Mouse (Mus musculus) lung, postnatal 4 days (tissue): ENCODE measurements around the gene Tor4a.

Experiments
- DNase-seq, 2 experiments: peaks; one replicate each; pipeline ENCODE4 v3.0.0; 2021

Tor4a gene

DNA sequence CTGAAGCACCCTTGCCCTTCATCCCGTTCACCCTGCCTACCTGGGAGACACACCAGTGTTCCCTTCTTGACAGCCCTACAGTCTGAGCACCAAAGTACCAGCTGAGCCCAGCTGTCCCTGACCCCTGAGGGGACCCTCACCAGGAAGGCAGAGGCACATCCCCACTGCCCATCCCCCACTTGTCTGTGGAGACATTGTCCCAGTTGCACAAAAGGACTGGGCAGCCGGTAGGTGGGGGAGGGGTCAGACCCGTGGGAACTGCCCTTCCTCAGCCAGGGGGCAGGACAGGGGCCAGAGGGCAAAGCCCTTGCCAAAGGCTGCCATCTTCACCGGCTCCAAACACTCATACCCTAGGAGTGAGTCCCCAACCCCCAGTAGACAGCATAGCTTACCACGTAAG, 26.9 kb downstream of the Tor4a start:
- DNase-seq = peak in 1 of 2 experiments; percentile 38

DNA sequence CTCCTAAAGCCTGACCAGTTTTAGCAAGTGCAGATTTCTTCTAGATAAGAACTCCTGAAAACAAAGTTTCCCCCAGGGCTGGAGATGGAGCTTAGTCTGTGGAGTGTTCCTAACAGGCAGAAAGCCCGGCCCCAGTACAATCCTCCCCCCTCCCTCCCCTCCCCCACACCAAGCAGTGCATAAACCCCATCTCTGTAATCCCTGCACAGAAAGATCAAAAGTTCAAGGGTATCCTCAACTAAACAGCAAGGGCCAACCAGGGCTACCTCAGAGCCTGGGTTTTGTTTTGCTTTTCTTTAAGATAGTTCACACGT, 28.1 kb downstream of the Tor4a start:
- no peak for DNase-seq

DNA sequence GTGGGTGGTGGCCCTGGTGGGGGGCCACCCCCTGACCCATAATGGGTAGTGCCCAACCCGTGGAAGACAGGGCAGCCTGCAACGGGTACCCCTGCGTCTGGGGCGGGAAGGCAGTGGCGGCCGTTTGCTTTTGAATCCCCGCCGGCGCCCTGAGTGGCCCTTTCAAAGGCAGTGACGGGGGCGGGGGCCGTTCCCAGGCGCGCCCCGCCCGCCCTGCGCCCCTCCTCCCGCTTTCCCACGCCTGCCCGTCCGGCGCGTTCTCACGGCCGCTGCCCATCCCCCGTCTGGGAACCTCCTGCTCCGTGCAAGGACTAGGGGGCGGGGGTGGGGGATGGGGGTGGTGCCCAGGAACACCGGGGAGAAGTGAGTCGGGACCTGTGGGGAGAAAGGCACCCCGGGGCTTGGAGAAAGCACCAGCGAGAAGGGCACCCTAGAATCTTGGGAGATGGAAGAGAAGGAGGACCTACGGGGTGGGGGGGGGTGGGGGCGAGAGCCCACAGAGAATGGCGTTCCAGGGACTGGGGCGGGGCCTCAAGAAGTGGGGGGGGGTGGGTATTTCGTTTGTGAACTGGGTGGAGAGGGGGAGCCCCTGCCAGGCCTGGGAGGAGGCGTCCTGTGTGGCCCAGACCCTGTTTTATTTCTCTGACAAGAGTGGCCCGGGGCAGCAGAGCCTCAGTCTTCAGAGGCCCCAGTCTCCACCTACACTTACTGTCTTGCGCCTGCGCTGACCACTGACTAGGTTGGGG, 28.6 kb downstream of the Tor4a start:
- DNase-seq = peak; percentile 84 to 89

DNA sequence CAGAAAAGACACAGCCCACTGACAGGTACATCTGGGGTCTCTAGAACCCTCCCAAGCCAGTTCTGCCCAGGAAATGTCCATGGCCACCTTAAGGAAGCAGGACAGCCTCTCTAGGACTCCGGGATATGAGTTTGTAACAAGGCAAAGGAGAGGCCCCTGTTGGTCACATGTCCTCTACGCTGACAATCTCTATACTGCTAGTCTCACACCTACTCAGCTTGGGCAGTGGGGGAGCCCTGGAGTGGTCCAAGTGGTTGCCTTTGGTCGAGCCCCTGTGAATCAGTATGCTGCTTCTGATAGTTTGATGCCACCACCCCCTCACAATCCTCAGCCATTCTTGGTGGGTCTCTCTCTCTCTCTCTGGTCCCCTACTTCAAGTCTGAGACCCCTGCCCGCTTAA, 29.2 kb downstream of the Tor4a start:
- no peak for DNase-seq

DNA sequence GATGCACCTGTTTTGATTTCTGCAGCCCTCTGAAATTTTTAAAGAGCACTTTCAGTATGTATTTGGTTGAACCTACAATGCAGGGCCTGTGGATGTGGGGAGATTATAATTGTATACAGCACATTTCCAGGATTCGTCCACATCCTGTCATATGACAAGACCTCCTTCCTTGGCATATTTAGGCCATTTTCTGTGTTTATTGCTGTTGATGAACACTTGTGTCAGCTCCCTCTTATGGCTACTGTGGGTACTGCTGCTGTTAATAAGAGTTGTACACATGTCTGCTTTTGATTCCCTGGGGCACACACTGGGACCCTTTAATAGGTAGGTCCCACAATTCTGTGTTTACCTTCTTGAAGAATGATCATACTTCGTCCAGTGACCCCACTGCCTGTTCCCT, 39.0 kb downstream of the Tor4a start:
- peak in 1 of 2 experiments; percentile 73 for DNase-seq

DNA sequence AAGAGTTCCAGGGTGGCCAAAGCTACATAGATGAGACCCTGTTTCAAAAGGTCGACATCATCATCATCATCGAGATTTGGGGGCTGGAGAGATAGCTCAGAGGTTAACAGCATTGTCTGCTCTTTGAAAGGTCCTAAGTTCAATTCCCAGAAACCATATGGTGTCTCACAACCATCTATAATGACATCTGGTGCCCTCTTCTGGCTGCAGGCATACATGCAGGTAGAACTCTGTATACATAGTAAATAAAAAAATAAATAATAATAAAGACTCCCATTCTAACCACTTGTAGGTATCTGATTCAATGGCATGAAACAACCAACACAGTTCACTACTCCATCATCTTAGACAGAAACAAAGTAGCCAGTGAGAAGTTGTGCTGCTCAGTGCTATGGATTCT, 39.7 kb downstream of the Tor4a start:
- DNase-seq = no peak

DNA sequence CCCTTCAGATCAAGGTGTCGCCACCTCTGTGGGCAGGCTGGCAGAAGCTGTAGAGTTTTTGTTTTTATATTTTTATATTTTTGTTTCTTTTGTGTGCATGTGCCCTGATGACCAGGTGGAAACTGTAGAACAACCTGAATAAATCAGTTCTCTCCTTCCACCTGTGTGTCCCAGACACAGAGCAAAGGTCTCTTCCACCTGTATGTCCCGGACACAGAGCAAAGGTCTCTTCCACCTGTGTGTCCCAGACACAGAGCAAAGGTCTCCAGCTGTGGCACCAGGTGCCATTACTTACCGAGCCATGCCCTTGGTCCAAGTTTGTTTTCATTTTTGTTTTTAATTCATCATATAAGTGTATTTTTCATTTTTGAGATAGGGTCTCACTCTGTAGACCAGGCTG, 40.5 kb downstream of the Tor4a start:
- DNase-seq = no peak

DNA sequence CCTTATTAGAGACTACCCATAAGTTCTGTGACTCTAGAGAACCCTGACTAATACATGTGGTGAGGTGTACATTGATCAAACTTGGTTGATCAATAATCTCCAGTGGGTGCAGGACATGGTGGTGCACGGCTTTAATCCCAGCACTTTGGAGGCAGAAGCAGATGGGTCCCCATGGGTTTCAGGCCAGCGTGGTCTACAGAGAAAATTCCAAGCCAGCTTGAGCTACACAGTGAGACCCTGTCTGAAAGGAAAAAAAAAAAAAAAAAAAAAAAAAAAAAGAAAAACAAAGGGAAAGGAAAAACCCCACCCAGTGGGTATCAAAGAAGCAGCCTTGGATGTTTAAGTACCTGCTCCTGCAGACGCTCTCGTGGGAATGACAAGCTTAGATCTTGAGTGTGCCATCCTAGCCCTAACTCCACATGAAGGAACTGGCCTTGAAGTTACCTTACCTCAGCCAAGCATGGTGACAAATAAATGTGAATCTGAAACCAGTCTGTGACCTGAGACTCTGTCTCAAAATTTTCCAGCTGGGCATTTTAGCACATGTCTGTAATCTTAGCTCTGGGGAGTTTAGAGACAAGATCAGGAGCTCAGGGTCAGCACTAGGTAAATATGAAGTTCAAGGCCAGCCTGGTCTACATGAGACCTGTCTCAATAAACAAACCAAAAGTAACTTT, 45.3 kb downstream of the Tor4a start:
- no peak for DNase-seq

DNA sequence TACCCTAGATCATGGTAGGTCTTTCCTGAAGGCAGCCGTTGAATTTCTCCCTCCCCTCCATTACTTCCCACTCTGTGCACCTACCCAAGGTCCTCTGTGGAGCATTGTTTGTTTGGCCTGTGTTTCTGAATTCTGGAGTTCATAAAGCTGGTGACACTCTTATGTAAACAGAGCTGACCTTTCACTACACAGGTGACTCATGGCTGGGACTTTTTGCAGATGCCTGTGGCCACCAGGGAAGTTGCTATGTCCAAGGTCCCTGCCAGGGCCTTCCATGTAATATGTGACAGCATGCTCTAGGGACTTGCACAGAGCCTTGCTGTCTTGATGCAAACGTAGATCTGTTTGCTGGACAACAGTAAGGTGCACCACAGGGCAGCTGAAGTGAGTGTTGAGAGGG, 47.0 kb downstream of the Tor4a start:
- DNase-seq = no peak

DNA sequence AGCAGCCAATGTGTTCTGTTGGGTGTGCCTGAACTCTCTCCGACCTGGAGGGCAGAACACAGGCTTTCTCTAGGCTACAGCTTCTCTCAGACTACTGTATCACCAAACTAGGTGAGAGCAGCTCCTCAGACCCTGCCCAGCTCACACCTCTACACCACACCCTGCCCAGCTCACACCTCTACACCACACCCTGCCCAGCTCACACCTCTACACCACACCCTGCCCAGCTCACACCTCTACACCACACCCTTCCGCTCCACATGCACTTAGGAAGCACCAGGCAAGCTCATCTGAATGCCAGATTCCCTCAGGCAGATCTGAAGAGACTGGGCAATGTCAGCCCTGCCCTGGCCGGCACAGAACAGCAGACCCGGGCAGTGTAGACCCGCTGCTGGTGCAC, 48.8 kb downstream of the Tor4a start:
- peak in 1 of 2 experiments; percentile 12 for DNase-seq

DNA sequence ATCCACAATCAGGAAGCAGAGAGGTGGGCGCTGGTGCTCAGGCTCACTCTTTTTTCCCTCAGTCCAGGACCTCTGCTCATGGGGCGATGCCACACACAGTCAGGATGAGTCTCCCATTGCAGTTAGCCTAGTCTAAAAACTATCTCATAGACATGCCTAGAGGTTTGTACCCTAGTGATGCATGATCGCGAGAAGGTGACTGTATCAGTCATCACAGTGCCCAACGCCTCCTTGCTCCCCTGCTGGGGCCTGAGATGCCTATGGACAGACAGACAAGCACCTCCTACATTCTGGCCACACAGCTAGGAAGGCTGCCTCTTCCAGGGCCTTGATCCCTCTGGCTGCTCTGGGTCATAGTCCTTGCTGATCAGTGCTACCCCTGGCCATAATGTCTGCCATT, 49.3 kb downstream of the Tor4a start:
- peak in 1 of 2 experiments; percentile 14 for DNase-seq

DNA sequence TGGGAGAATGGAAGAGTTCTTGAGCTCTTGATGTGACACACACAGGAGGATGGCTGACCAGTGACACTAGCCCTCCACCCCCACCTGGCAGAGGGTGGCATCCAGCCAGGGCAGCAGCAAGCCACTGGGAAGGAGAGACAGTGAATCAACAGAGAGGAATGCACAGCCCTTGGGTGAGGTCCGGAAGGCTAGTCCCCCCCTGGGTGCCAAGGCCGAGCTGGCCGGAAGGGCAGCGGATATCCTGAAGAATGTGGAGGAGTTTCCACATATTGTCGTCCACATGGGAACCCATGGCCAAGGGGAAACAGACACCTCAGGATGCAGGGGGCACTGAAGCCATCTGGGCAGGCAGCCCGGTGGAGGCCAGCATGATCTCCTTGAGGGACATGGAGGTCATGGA, 51.3 kb downstream of the Tor4a start:
- DNase-seq = peak; percentile 83 to 92
